Mouse (Mus musculus) A20 (cell line): ENCODE measurements around the gene Fam189a1.

ENCODE experiments used
- DNase-seq: peaks from one replicate; pipeline ENCODE4 v3.0.0-alpha.2; 2011; ENCODE audit warnings: low read depth, low spot score

Fam189a1 gene

GRCm38 (mm10) chr7:64741333-64742307 lies 414.8 kb downstream of the Fam189a1 start:
- peak; percentile 30 for DNase-seq

DNA sequence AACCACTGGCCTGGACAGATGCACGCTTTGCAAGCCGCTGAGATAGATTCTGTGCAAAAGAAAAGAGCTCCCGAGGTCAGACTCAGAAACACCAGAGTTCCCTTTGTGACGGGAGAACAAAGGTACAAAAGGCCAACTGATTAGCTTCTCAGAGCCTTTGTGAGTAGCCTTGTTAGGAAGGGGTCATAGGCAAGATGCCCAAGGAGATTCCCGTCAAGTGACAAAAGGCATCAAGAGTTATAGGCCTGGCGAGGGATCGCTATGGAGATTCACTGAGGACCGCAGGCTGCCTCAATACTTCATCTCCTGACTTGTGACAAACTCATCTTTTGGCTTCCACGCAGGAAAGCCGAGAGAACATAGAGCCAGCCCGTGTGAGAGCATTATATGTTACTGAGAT lies 417.2 kb downstream of the Fam189a1 start:
- no peak for DNase-seq

GRCm38 (mm10) chr7:64729785-64730184 lies 426.6 kb downstream of the Fam189a1 start:
- no peak for DNase-seq

DNA sequence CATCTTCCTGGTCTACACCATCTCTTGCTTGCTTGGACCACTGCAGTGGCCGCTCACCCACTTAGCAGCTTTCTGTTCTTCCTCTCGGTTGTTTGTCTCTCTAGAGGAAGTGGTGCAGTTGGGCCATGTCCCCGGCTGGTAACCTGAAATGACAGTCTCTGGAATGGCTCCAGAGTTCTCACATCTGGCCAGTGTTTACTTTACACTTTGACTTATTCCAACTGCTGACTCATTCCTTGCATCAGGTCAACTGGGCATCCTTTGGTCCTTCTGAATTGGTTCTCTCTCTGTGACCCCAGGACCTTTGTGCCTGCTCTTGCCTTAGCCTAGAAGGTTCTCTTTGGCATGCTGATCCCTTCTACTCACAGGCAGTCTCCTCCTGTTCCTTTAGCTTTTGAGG lies 427.6 kb downstream of the Fam189a1 start:
- no peak for DNase-seq

- DNase-seq = no peak
Measured at GRCm38 (mm10) chr7:64728181-64728591, 428.2 kb downstream of the Fam189a1 start.

DNA sequence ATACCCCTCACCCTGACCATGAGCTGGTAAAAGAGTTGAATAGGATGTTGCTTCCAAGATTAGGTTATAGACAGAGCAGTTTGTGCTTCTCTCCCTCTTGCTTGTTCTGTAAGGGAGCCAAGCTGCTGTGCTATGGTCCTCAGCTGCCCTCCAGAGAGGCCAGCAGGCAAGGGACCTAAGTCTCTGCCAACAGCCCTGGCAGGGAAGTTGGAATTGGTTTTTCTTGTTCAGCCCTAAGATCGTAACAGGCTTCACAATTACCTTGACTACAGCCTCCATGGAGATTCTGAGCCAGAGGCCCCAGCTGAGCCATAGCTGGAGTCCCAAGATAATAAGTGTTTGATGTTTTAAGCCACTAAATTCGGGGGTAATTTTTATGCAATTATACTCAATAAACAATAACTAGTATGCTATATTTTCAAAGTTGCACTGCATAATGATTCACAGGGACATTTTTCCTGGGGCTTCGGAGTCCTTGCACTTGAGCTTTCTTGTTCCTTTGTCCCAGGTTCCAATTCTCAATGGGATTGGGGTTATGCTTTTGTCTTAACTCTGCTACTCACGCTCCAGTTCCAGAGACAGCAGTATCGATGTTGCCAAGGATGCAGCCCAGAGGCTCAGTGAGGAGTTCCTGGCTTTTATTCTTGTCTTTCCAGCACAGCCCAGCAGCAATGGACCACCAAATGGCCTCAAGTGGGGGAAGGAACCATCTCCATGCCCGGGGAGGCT lies 430.2 kb downstream of the Fam189a1 start:
- no peak for DNase-seq

DNA sequence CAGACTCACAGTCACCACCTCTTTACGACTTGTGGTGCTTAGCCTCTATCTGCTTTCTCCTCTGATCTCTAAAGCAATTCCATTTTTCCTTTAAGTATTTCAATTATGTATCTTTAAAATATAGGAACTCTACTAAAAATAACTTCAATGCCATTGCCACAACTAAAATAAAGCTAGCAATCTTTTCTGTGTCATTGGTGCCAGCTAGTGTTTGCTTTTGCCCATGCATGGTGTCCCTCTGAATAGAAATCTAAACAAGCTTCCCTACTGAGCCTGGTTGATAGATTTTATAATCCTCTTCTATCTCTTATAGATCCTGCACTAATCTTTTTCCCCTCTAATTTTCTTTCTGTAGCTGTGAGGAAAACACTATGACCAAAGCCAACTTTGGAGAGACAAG lies 432.0 kb downstream of the Fam189a1 start:
- no peak for DNase-seq

- no peak for DNase-seq
Measured at GRCm38 (mm10) chr7:64723313-64723712, 433.1 kb downstream of the Fam189a1 start.

DNA sequence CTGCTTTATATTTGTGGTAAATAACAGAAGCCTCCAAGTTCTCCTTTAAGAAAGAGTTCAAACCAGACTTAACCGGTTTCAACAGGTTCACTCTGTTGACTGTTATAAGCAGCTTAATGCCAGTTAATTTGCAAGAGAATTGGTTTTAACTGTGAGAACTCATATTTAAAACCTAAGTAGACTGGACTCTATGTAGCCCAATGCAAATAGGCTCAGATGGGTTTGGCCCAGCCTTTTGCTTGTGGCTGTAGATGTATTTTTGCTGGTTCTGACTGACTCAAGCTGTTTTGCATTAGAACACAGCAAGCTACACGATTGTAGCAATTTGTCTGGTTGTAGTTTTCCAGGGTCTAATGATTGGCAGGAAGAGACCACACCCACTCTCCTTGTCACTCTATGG lies 440.1 kb downstream of the Fam189a1 start:
- no peak for DNase-seq

DNA sequence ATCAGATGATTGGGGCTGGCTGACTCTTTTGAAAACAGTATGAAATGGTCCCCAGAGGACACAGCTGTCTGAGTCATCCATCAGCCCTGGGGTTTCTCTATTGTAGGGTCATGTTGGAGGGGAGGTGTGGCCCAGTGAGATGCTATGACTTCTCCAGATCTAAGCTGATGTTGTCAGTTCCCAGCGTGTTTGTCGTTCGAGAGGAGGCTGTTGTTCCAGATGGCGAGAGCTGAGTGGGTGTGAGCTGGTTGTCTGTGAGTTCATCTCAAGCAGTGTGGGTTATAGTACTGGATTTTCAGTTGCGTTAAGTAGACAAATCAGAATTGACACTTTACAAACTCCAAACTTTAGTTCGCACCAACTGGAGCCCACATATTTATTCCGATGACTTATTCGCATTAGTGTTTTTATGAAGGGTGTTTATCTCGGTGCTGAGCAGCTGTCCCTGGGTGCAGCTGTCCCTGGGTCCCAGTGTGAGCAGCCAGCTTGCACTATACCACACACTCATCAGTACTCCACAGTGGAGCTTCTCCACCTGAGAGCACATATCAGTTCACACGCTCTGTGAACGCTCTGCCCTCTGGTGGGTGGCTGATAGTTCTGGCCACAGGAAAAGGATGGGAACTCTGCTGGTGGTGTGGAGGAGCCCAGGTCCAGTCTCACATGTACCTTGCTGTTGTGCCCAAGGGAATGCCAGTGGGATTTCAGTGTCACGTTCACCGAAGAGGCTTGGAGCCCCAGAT lies 446.7 kb downstream of the Fam189a1 start:
- no peak for DNase-seq

GRCm38 (mm10) chr7:64708176-64708575 lies 448.2 kb downstream of the Fam189a1 start:
- no peak for DNase-seq
